Mouse (Mus musculus): Measurements from ENCODE around the gene Fmn2. TPM values are rescaled to one million over a fixed set of nuclear protein-coding genes. Genes with fewer than 3 reads are reported as not detected.

Fmn2 gene
- polyA plus RNA-seq, 1 experiment from 2014 or later: 7.1 TPM

DNA sequence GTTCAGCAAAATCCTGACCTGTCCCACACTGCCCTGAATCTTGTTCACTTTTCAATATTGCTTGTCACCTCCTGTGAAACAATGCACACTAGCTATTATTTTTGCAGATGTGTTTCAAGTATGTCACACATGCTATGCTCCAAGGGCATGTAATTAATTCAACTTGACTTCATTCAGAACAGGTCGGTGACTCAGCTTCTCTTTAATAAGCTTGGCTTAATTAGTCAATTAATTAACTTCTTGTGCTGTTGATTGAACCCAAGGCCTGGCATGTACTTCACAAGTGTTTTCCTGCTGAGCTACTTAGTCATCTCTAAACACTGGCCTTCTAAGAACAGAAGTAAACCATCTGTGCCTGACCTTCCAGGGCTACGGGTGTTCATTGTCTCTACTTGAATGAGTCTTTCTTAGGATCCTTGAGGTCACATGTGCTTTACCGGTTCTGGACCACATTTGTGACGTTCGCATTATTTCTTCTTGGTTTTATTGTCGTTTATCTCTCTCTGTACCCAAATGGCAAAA is 136.0 kb downstream of the Fmn2 start:
- no peak overlapping the region for H3K27ac ChIP-seq (replicated peaks)
- H3K9ac ChIP-seq: no peak overlapping the region
- H3K27me3 ChIP-seq: no peaks in the 10 kb centered on the region
- no peaks in the 10 kb centered on the region for H3K9me3 ChIP-seq
- no peak overlapping the region for H3K4me2 ChIP-seq
- H3K4me1 ChIP-seq (replicated peaks): no peaks in the 10 kb centered on the region
- WGBS: 57% methylated on average over 6 of the region's 6 CpGs
- no peak overlapping the region for H3K4me3 ChIP-seq
- 0 out of 2 replicates have a peak, but pooled peaks have one; percentile 38 for ATAC-seq (ENCODE audit: low FRiP score, low read depth)
- no peaks in the 10 kb centered on the region for H3K36me3 ChIP-seq

GRCm38 (mm10) chr1:174640901-174641300 is 139.3 kb downstream of the Fmn2 start:
- Histone ChIP-seq H3K4me3 (no peak overlapping the region), H3K27me3 (no peaks in the 10 kb centered on the region), H3K27ac (replicated peaks) (no peak overlapping the region), H3K4me1 (replicated peaks) (no peaks in the 10 kb centered on the region), H3K4me2 (no peak overlapping the region), H3K9ac (no peak overlapping the region), H3K9me3 (no peaks in the 10 kb centered on the region), H3K36me3 (no peaks in the 10 kb centered on the region)
- WGBS: 96% methylated on average over 1 of the region's 1 CpGs
- no peak for ATAC-seq (ENCODE audit: low FRiP score, low read depth)

GRCm38 (mm10) chr1:174643431-174644010 is 141.9 kb downstream of the Fmn2 start:
- no peak overlapping the region for H3K27ac ChIP-seq (replicated peaks)
- ATAC-seq (ENCODE audit: low FRiP score, low read depth): no peak
- H3K9me3 ChIP-seq: no peaks in the 10 kb centered on the region
- H3K4me2 ChIP-seq: no peak overlapping the region
- H3K27me3 ChIP-seq: no peaks in the 10 kb centered on the region
- WGBS: 57% methylated on average over 5 of the region's 5 CpGs
- H3K4me3 ChIP-seq: no peak overlapping the region
- H3K9ac ChIP-seq: no peak overlapping the region
- no peaks in the 10 kb centered on the region for H3K4me1 ChIP-seq (replicated peaks)
- H3K36me3 ChIP-seq: no peaks in the 10 kb centered on the region

DNA sequence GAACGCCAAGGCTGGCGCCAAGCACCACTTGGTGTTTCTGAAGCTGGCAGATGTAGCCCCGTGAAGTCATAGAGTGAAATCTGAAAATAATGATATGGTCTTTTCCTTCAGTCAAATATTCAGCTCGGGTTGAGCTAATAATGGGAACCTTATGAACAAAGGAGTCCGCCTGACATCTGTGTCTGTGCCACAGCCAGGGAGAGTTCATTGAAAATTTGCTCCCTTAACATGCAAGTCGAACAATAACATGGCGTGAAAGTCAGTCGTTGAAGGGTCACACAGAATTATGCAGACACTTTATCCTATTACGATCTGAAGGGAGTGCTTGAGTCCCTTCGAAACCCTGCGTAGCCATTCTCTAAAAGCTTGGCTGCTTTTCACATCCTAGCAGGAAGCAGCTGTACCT is 147.8 kb downstream of the Fmn2 start:
- Histone ChIP-seq H3K4me2 (no peak overlapping the region), H3K27me3 (no peaks in the 10 kb centered on the region), H3K27ac (replicated peaks) (no peak overlapping the region), H3K36me3 (no peaks in the 10 kb centered on the region), H3K4me3 (no peak overlapping the region), H3K9me3 (no peaks in the 10 kb centered on the region), H3K4me1 (replicated peaks) (no peaks in the 10 kb centered on the region), H3K9ac (no peak overlapping the region)
- ATAC-seq (ENCODE audit: low FRiP score, low read depth): no peak
- 32% methylated on average over 11 of the region's 11 CpGs for WGBS

GRCm38 (mm10) chr1:174654565-174654964 is 152.9 kb downstream of the Fmn2 start:
- Histone ChIP-seq H3K4me2 (no peak overlapping the region), H3K9me3 (no peaks in the 10 kb centered on the region), H3K27me3 (no peaks in the 10 kb centered on the region), H3K27ac (replicated peaks) (no peak overlapping the region), H3K36me3 (no peaks in the 10 kb centered on the region), H3K9ac (no peak overlapping the region), H3K4me3 (no peak overlapping the region), H3K4me1 (replicated peaks) (no peaks in the 10 kb centered on the region)
- ATAC-seq (ENCODE audit: low FRiP score, low read depth): no peak
- 68% methylated on average over 5 of the region's 5 CpGs for WGBS

DNA sequence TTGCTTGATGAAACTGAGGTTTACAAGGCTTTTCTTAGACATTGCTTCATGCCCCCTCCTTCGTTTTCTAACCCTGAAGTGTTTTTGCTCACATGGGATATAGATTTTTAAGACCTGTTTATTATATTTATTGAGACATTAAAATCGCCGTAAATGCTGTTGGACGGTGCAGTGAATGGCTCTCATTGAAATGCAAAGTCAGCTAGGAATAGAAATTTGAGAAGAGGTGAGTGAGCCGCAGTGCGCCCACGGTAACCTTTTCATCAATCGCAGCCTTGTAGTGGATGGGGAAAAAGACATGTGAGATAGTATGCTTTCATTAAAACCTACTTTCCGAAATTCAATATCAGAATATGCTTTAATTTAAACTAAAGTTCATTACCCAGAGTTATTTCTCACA is 153.7 kb downstream of the Fmn2 start:
- H3K4me3 ChIP-seq: no peak overlapping the region
- no peak overlapping the region for H3K4me2 ChIP-seq
- no peaks in the 10 kb centered on the region for H3K9me3 ChIP-seq
- WGBS: 62% methylated on average over 9 of the region's 9 CpGs
- H3K36me3 ChIP-seq: no peaks in the 10 kb centered on the region
- no peak overlapping the region for H3K27ac ChIP-seq (replicated peaks)
- H3K9ac ChIP-seq: no peak overlapping the region
- H3K27me3 ChIP-seq: no peaks in the 10 kb centered on the region
- H3K4me1 ChIP-seq (replicated peaks): no peaks in the 10 kb centered on the region
- no peak for ATAC-seq (ENCODE audit: low FRiP score, low read depth)

DNA sequence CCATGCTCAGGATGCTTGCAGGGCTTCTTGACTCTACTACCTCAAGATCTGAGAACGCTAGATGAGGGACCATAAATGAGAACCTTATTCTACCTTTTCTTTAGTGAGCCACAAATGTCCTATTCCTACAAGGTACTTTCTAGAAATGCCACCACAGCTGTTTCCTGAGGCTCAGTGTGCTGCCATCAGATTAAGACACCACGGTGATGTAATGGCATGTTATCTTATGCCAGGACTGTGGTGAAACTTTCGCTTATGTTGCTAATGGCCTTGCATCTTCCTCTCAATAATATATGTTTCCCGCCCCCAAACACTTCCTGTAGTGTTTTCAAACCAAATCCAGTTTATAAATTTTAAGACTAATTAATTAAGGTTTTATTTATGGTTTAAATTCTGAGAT is 154.9 kb downstream of the Fmn2 start:
- H3K9me3 ChIP-seq: no peaks in the 10 kb centered on the region
- WGBS: 90% methylated on average over 4 of the region's 4 CpGs
- no peak overlapping the region for H3K9ac ChIP-seq
- no peak overlapping the region for H3K4me3 ChIP-seq
- ATAC-seq (ENCODE audit: low FRiP score, low read depth): no peak
- H3K27ac ChIP-seq (replicated peaks): no peak overlapping the region
- H3K36me3 ChIP-seq: no peaks in the 10 kb centered on the region
- no peak overlapping the region for H3K4me2 ChIP-seq
- H3K27me3 ChIP-seq: no peaks in the 10 kb centered on the region
- no peaks in the 10 kb centered on the region for H3K4me1 ChIP-seq (replicated peaks)

DNA sequence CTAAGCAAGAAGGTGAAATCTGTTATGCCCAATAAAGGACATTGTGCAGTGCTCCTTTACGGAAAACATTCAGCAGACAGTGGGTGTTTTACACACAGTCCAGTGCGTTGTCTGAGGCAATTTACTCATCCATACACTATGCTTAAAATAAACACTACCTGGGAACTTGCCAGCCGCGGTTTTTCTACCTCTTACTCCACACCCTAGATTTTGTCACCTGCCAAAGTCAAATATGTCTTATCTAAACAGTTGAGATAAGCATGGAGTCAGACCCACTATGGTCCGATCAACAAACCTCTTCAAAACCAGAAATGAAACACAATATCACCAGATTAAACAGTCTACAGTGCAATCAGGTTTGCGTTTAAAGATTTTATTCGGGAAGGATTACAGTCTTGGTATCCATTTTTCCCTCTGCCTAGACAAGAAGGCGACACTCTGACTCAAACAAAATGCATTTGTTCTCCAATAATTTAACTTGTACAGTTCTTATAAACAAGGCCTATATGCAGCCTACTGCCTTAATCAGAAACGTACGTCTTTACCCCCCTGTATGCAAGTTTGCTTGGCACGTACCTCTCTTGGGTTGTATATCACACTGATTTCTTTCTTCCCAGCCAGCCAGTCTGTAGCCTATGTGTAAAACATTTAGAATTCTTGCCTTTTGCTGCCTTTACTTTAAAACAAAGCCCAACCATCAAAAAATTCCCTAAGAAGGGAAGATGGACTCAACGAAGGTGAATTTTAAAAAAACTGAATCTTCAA is 158.0 kb downstream of the Fmn2 start:
- H3K27me3 ChIP-seq: no peaks in the 10 kb centered on the region
- no peaks in the 10 kb centered on the region for H3K36me3 ChIP-seq
- H3K4me2 ChIP-seq: no peak overlapping the region
- H3K4me1 ChIP-seq (replicated peaks): no peaks in the 10 kb centered on the region
- WGBS: 90% methylated on average over 12 of the region's 12 CpGs
- no peak overlapping the region for H3K9ac ChIP-seq
- H3K27ac ChIP-seq (replicated peaks): no peak overlapping the region
- no peaks in the 10 kb centered on the region for H3K9me3 ChIP-seq
- no peak for ATAC-seq (ENCODE audit: low FRiP score, low read depth)
- no peak overlapping the region for H3K4me3 ChIP-seq

GRCm38 (mm10) chr1:174665116-174665515 is 163.5 kb downstream of the Fmn2 start:
- Histone ChIP-seq H3K4me1 (replicated peaks) (no peaks in the 10 kb centered on the region), H3K4me2 (no peak overlapping the region), H3K27me3 (no peaks in the 10 kb centered on the region), H3K4me3 (no peak overlapping the region), H3K9ac (no peak overlapping the region), H3K36me3 (no peaks in the 10 kb centered on the region), H3K27ac (replicated peaks) (no peak overlapping the region), H3K9me3 (no peaks in the 10 kb centered on the region)
- ATAC-seq (ENCODE audit: low FRiP score, low read depth): no peak

DNA sequence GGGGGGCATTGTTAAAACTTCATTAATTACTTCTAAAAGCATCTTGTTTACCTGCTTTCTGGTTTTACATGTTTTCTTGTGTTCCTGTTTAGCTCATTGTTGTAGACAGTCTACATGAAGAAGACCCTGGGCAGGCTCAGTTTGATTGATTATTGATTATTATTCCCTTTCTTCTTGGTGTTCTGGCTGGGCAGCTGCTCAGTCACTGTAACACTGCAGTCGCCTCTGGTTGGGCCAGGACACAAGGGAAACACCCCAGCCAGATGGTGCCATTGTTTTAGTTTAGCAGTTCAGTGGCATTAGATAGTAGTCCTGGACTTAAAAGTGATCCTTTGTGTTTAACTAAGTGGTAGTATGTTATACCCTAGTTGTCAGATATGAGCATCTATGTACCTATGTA is 167.5 kb downstream of the Fmn2 start:
- Histone ChIP-seq H3K27me3 (no peaks in the 10 kb centered on the region), H3K36me3 (no peaks in the 10 kb centered on the region)
- WGBS: 21% methylated on average over 1 of the region's 1 CpGs

DNA sequence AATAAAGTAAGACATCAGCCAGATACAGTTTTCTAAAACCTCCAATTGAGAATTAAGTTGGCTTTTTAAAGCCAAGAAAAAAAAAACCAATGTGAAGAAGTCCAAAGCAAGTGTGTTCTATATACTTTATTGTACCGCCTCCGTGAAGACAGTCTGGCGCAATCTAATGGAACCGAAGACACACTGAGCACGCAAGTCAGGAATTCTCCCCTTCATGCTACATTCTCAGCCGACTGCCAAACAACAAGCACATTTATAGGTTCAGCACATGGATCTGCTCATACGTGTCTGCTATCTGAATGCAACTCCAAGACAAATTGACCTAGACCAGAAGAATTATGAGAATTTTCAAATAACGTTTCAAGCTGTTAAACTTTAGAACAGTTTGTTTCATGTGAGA is 169.2 kb downstream of the Fmn2 start:
- no peak for ATAC-seq (ENCODE audit: low FRiP score, low read depth)
- Histone ChIP-seq H3K9me3 (no peaks in the 10 kb centered on the region), H3K4me3 (no peak overlapping the region), H3K9ac (no peak overlapping the region), H3K36me3 (no peaks in the 10 kb centered on the region), H3K4me1 (replicated peaks) (no peaks in the 10 kb centered on the region), H3K4me2 (no peak overlapping the region), H3K27me3 (no peaks in the 10 kb centered on the region), H3K27ac (replicated peaks) (no peak overlapping the region)
- WGBS: 93% methylated on average over 8 of the region's 8 CpGs

More for the DNA sequence above, 167.5 kb downstream of the Fmn2 start:
- H3K4me1 ChIP-seq (replicated peaks): no peaks in the 10 kb centered on the region
- no peak overlapping the region for H3K9ac ChIP-seq
- no peak overlapping the region for H3K4me3 ChIP-seq
- no peak for ATAC-seq (ENCODE audit: low FRiP score, low read depth)
- H3K9me3 ChIP-seq: no peaks in the 10 kb centered on the region
- no peak overlapping the region for H3K27ac ChIP-seq (replicated peaks)
- no peak overlapping the region for H3K4me2 ChIP-seq

DNA sequence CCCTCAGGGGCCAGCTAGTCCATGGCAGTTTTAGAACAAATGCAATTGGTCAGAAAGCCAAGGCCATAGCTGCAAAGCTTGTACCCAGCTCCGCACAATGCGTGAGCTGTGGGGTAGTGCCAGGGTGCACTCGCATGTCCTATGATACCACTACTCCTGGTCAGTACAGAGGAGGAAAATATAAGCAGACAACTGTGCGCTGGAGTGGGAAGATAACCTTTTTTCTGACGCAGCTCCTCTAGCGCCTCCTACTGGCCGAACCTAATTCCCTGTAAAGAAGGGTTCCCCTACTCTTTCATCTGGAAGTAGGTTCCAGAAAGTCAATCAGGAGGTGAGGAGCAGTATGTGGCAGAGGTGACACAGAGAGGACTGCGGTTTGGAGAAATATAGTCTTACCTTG is 173.0 kb downstream of the Fmn2 start:
- no peaks in the 10 kb centered on the region for H3K36me3 ChIP-seq
- no peak overlapping the region for H3K27ac ChIP-seq (replicated peaks)
- no peaks in the 10 kb centered on the region for H3K9me3 ChIP-seq
- H3K27me3 ChIP-seq: no peaks in the 10 kb centered on the region
- no peak overlapping the region for H3K4me2 ChIP-seq
- H3K4me1 ChIP-seq (replicated peaks): no peaks in the 10 kb centered on the region
- no peak overlapping the region for H3K9ac ChIP-seq
- no peak overlapping the region for H3K4me3 ChIP-seq
- ATAC-seq (ENCODE audit: low FRiP score, low read depth): peak; percentile 45; the same call in 1 of the 2 replicates
- WGBS: 62% methylated on average over 8 of the region's 8 CpGs
